Mouse (Mus musculus) forebrain, embryonic 15.5 days (tissue): ENCODE data around the gene Med16. TPM values are rescaled to one million over a fixed set of nuclear protein-coding genes. Genes with fewer than 3 reads are reported as not detected.
A peak's percentile ranks its signal among the peaks of the same experiment; 100 is the strongest.

Source experiments
- ATAC-seq: fragments of 200-750 bp; cut with Nextera tagmentation; replicated peaks from 2 replicates; pipeline ENCODE4 v1.8.0; 2017; ENCODE audit warnings: mild to moderate bottlenecking, moderate TSS enrichment, moderate library complexity
- H3K27ac ChIP-seq: fragments of 300-500 bp; sonication (generic); replicated peaks from 2 replicates; pipeline ENCODE4 v1.5.1; 2015; ENCODE audit warnings: mild to moderate bottlenecking, inconsistent platforms
- H3K27me3 ChIP-seq: fragments of 300-500 bp; sonication (generic); 2 replicates; pipeline ENCODE4 v1.6.1; 2015; ENCODE audit warnings: inconsistent platforms
- H3K36me3 ChIP-seq: fragments of 300-500 bp; sonication (generic); 2 replicates; pipeline ENCODE4 v1.6.1; 2015; ENCODE audit warnings: mild to moderate bottlenecking, inconsistent platforms
- H3K4me1 ChIP-seq: fragments of 300-500 bp; sonication (generic); 2 replicates; pipeline ENCODE4 v1.6.1; 2015; ENCODE audit warnings: inconsistent platforms
- H3K4me2 ChIP-seq: fragments of 300-500 bp; sonication (generic); replicated peaks from 2 replicates; pipeline ENCODE4 v1.6.1; 2015; ENCODE audit warnings: mild to moderate bottlenecking, inconsistent platforms
- H3K4me3 ChIP-seq: fragments of 300-500 bp; sonication (generic); 2 replicates; pipeline ENCODE4 v1.5.1; 2015; ENCODE audit warnings: mild to moderate bottlenecking, inconsistent platforms
- H3K9ac ChIP-seq: fragments of 300-500 bp; sonication (generic); replicated peaks from 2 replicates; pipeline ENCODE4 v1.6.1; 2015; ENCODE audit warnings: mild to moderate bottlenecking, inconsistent platforms
- H3K9me3 ChIP-seq: fragments of 300-500 bp; sonication (generic); 2 replicates; pipeline ENCODE4 v1.6.1; 2016; ENCODE audit warnings: inconsistent platforms
- WGBS: fragments of 180-500 bp; shearing (Covaris S2); methylation state at CpG from one replicate; pipeline ENCODE4 v1.1.7; 2015; ENCODE audit warnings: mixed read lengths; 5-methylcytosine and 5-hydroxymethylcytosine counted together
- polyA plus RNA-seq: library from polyadenylated mRNA; unstranded; fragments of >200 nt; fragmentation: Nextera tagmentation; extraction: Ambion mirVana; gene quantifications from 2 replicates; pipeline ENCODE4 v1.2.1, GENCODE M21; 2015

Med16 gene
- polyA plus RNA-seq, 1 experiment from 2014 or later, result 53.2 TPM

- peak overlapping the region; percentile 87 for H3K4me3 ChIP-seq
- ATAC-seq, result peak; percentile 23
- H3K27ac ChIP-seq, result peak overlapping the region; percentile 97
- H3K4me1 ChIP-seq, result peaks cover 57% of the 10 kb centered on the region
- peaks cover 24% of the 10 kb centered on the region; the same call in 1 of the 2 replicates for H3K36me3 ChIP-seq
- H3K27me3 ChIP-seq, result no peaks in the 10 kb centered on the region
- WGBS, result 0% methylated on average over 6 of the region's 6 CpGs
- H3K4me2 ChIP-seq, result peak overlapping the region; percentile 69
- peak overlapping the region; percentile 96 for H3K9ac ChIP-seq
- no peaks in the 10 kb centered on the region for H3K9me3 ChIP-seq
Measured at GRCm38 (mm10) chr10:79873313-79873712, 35.4 kb downstream of the Med16 start.

GRCm38 (mm10) chr10:79872862-79873261 lies 35.9 kb downstream of the Med16 start:
- peak overlapping the region; percentile 69 for H3K4me2 ChIP-seq
- H3K4me1 ChIP-seq, result peaks cover 59% of the 10 kb centered on the region
- H3K9ac ChIP-seq, result peak overlapping the region; percentile 96
- no peaks in the 10 kb centered on the region for H3K27me3 ChIP-seq
- no peaks in the 10 kb centered on the region for H3K9me3 ChIP-seq
- 46% methylated on average over 3 of the region's 3 CpGs for WGBS
- H3K36me3 ChIP-seq, result peaks cover 24% of the 10 kb centered on the region; the same call in 1 of the 2 replicates
- H3K4me3 ChIP-seq, result peak overlapping the region; percentile 87
- peak overlapping the region; percentile 97 for H3K27ac ChIP-seq
- no peak for ATAC-seq

- Histone ChIP-seq H3K4me1 (peaks cover 63% of the 10 kb centered on the region), H3K36me3 (peaks cover 30% of the 10 kb centered on the region), H3K9ac (no peak overlapping the region), H3K27ac (peak overlapping the region; percentile 20; the same call in 1 of the 2 replicates), H3K4me3 (peak overlapping the region; percentile 87), H3K4me2 (peak overlapping the region; percentile 69), H3K27me3 (no peaks in the 10 kb centered on the region), H3K9me3 (no peaks in the 10 kb centered on the region)
- WGBS, result 68% methylated on average over 8 of the region's 8 CpGs
- ATAC-seq, result no peak
Measured at GRCm38 (mm10) chr10:79871845-79872244, 36.9 kb downstream of the Med16 start.

GRCm38 (mm10) chr10:79866601-79867000 lies 42.1 kb downstream of the Med16 start:
- Histone ChIP-seq H3K36me3 (peaks cover 72% of the 10 kb centered on the region), H3K9ac (no peak overlapping the region), H3K27ac (no peak overlapping the region), H3K4me1 (peaks cover 47% of the 10 kb centered on the region), H3K4me2 (no peak overlapping the region), H3K9me3 (no peaks in the 10 kb centered on the region), H3K4me3 (no peak overlapping the region), H3K27me3 (no peaks in the 10 kb centered on the region)
- 78% methylated on average over 11 of the region's 11 CpGs for WGBS
- ATAC-seq, result no peak

GRCm38 (mm10) chr10:79865801-79866295 lies 42.9 kb downstream of the Med16 start:
- H3K27me3 ChIP-seq, result no peaks in the 10 kb centered on the region
- peaks cover 40% of the 10 kb centered on the region for H3K4me1 ChIP-seq
- WGBS, result 82% methylated on average over 19 of the region's 19 CpGs
- no peak overlapping the region for H3K9ac ChIP-seq
- 0 out of 2 replicates have a peak, but pooled peaks have one; percentile 8 for ATAC-seq
- H3K9me3 ChIP-seq, result no peaks in the 10 kb centered on the region
- H3K36me3 ChIP-seq, result peaks cover 72% of the 10 kb centered on the region
- H3K4me3 ChIP-seq, result no peak overlapping the region
- H3K4me2 ChIP-seq, result no peak overlapping the region
- H3K27ac ChIP-seq, result 0 out of 2 replicates have a peak overlapping the region, but pooled peaks have one; percentile 46

GRCm38 (mm10) chr10:79865189-79865601 lies 43.5 kb downstream of the Med16 start:
- peak; percentile 9; the same call in 1 of the 2 replicates for ATAC-seq
- no peak overlapping the region for H3K9ac ChIP-seq
- H3K9me3 ChIP-seq, result no peaks in the 10 kb centered on the region
- peaks cover 78% of the 10 kb centered on the region for H3K36me3 ChIP-seq
- H3K27me3 ChIP-seq, result no peaks in the 10 kb centered on the region
- 68% methylated on average over 12 of the region's 12 CpGs for WGBS
- H3K27ac ChIP-seq, result peak overlapping the region; percentile 46
- H3K4me1 ChIP-seq, result peaks cover 36% of the 10 kb centered on the region
- H3K4me3 ChIP-seq, result no peak overlapping the region
- no peak overlapping the region for H3K4me2 ChIP-seq

GRCm38 (mm10) chr10:79864351-79865188 lies 44.2 kb downstream of the Med16 start:
- Histone ChIP-seq H3K4me1 (peaks cover 34% of the 10 kb centered on the region), H3K27me3 (no peaks in the 10 kb centered on the region), H3K9me3 (no peaks in the 10 kb centered on the region), H3K36me3 (peaks cover 78% of the 10 kb centered on the region), H3K9ac (no peak overlapping the region), H3K27ac (peak overlapping the region; percentile 46), H3K4me3 (no peak overlapping the region), H3K4me2 (no peak overlapping the region)
- 0 out of 2 replicates have a peak, but pooled peaks have one; percentile 20 for ATAC-seq
- WGBS, result 53% methylated on average over 10 of the region's 10 CpGs

GRCm38 (mm10) chr10:79862925-79863324 lies 45.8 kb downstream of the Med16 start:
- Histone ChIP-seq H3K4me2 (no peak overlapping the region), H3K27ac (peak overlapping the region; percentile 7; the same call in 1 of the 2 replicates), H3K9me3 (no peaks in the 10 kb centered on the region), H3K9ac (no peak overlapping the region), H3K4me1 (peaks cover 37% of the 10 kb centered on the region), H3K36me3 (peaks cover 81% of the 10 kb centered on the region), H3K4me3 (no peak overlapping the region), H3K27me3 (no peaks in the 10 kb centered on the region)
- WGBS, result 71% methylated on average over 10 of the region's 10 CpGs
- no peak for ATAC-seq

- H3K4me1 ChIP-seq, result peaks cover 40% of the 10 kb centered on the region
- H3K36me3 ChIP-seq, result peaks cover 79% of the 10 kb centered on the region
- H3K4me3 ChIP-seq, result no peak overlapping the region
- 0 out of 2 replicates have a peak overlapping the region, but pooled peaks have one; percentile 17 for H3K27ac ChIP-seq
- H3K27me3 ChIP-seq, result no peaks in the 10 kb centered on the region
- H3K4me2 ChIP-seq, result no peak overlapping the region
- no peak overlapping the region for H3K9ac ChIP-seq
- WGBS, result 79% methylated on average over 23 of the region's 23 CpGs
- ATAC-seq, result no peak
- H3K9me3 ChIP-seq, result no peaks in the 10 kb centered on the region
Measured at GRCm38 (mm10) chr10:79862049-79862788, 46.5 kb downstream of the Med16 start.

GRCm38 (mm10) chr10:79861230-79862048 lies 47.3 kb downstream of the Med16 start:
- no peak overlapping the region for H3K27ac ChIP-seq

More at GRCm38 (mm10) chr10:79861230-79862048, 47.3 kb downstream of the Med16 start:
- H3K4me3 ChIP-seq, result no peak overlapping the region
- no peaks in the 10 kb centered on the region for H3K9me3 ChIP-seq
- peaks cover 71% of the 10 kb centered on the region for H3K36me3 ChIP-seq
- H3K4me1 ChIP-seq, result peaks cover 48% of the 10 kb centered on the region
- no peaks in the 10 kb centered on the region for H3K27me3 ChIP-seq
- H3K4me2 ChIP-seq, result no peak overlapping the region
- no peak for ATAC-seq
- whole genome bisulfite sequencing, result 81% methylated on average over 25 of the region's 25 CpGs
- no peak overlapping the region for H3K9ac ChIP-seq
